Mouse (Mus musculus) natural killer cell, adult 2 months (primary cell): ENCODE results near the gene C9orf72.
A peak's percentile ranks its signal among the peaks of the same experiment; 100 is the strongest.
"Not testable (repeated sequence)": the region's sequence is repeated elsewhere in the genome, so short reads cannot be mapped to it uniquely, and the experiment has no call there.

Source experiments
- DNase-seq, 2 experiments: peaks; one replicate each; pipeline ENCODE4 v3.0.0; 2022; ENCODE audit warnings: low spot score in 2 of 2

Gene C9orf72

GRCm38 (mm10) chr4:35225734-35226495 is at the start of gene C9orf72:
C9orf72 (minus strand) TSS chr4:35226175.
- peak; percentile 96 for DNase-seq

GRCm38 (mm10) chr4:35259006-35259405 is 33.0 kb upstream of the C9orf72 start:
- DNase-seq = no peak

GRCm38 (mm10) chr4:35244023-35244422 is 18.0 kb upstream of the C9orf72 start:
- no peak for DNase-seq

GRCm38 (mm10) chr4:35241735-35242134 is 15.8 kb upstream of the C9orf72 start:
- DNase-seq = no peak

GRCm38 (mm10) chr4:35238696-35239095 is 12.7 kb upstream of the C9orf72 start:
- DNase-seq = no peak

- not testable (repeated sequence) for DNase-seq
Measured at GRCm38 (mm10) chr4:35238240-35238639, 12.3 kb upstream of the C9orf72 start.

- no peak for DNase-seq
Measured at GRCm38 (mm10) chr4:35236313-35236712, 10.3 kb upstream of the C9orf72 start.

- DNase-seq = no peak
Measured at GRCm38 (mm10) chr4:35228260-35228659, 2.3 kb upstream of the C9orf72 start.

GRCm38 (mm10) chr4:35226496-35226992 is 569 bp upstream of the C9orf72 start:
- no peak for DNase-seq

- peak; percentile 39 to 41 for DNase-seq
Measured at GRCm38 (mm10) chr4:35225141-35225733, 738 bp downstream of the C9orf72 start.

- peak; percentile 15 to 46 for DNase-seq
Measured at GRCm38 (mm10) chr4:35224101-35224500, 1.9 kb downstream of the C9orf72 start.

GRCm38 (mm10) chr4:35223376-35223988 is 2.5 kb downstream of the C9orf72 start:
- DNase-seq = peak in 1 of 2 experiments; percentile 4

GRCm38 (mm10) chr4:35221903-35222302 is 4.1 kb downstream of the C9orf72 start:
- no peak for DNase-seq

- DNase-seq = no peak
Measured at GRCm38 (mm10) chr4:35221131-35221530, 4.8 kb downstream of the C9orf72 start.

- no peak for DNase-seq
Measured at GRCm38 (mm10) chr4:35220108-35220731, 5.8 kb downstream of the C9orf72 start.

- DNase-seq = no peak
Measured at GRCm38 (mm10) chr4:35204659-35205058, 21.3 kb downstream of the C9orf72 start.

GRCm38 (mm10) chr4:35203724-35204123 is 22.3 kb downstream of the C9orf72 start:
- DNase-seq = no peak

GRCm38 (mm10) chr4:35201700-35202099 is 24.3 kb downstream of the C9orf72 start:
- no peak for DNase-seq

GRCm38 (mm10) chr4:35192725-35193124 is 33.2 kb downstream of the C9orf72 start:
- no peak for DNase-seq

GRCm38 (mm10) chr4:35189794-35190193 is 36.2 kb downstream of the C9orf72 start:
- no peak for DNase-seq

GRCm38 (mm10) chr4:35187617-35188326 is 38.2 kb downstream of the C9orf72 start:
- DNase-seq = no peak
